Mouse (Mus musculus) adipocyte (in vitro differentiated cells): ENCODE data around the gene Prss28.
A peak's percentile ranks its signal among the peaks of the same experiment; 100 is the strongest.

ENCODE experiments used
- DNase-seq: peaks from one replicate; pipeline ENCODE4 v3.0.0-alpha.2; 2016; ENCODE audit warnings: low spot score

Prss28 gene

GRCm38 (mm10) chr17:25308346-25308745 lies at the start of gene Prss28:
Prss28 (plus strand) TSS chr17:25308646.
- DNase-seq: no peak

GRCm38 (mm10) chr17:25264453-25264852 lies 44.0 kb upstream of the Prss28 start:
- DNase-seq: peak; percentile 75

DNA sequence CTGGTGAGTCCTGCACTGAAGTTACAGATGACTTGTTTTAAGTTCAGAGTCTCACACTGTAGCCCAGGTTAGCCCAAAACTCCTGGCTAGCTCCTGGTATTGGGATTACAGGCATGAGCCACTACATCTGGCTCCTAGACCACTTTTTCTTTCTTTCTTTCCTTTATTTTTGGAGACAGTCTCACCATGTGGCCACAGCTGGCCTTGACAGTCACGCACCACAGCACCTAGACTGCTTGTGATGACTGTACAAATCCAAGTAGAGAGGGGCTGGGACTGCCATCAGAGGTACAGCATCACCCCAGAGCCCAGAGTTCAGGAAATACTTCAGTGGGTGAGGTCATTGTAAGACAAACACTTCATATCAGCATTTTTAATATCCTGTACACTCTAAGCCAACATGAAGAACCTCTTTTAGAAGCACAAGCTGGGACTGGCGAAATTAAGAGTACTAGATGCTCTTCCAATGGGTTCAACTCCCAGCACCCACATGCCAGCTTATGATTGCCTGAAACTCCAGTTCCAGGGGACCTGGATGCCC lies 37.6 kb upstream of the Prss28 start:
- no peak for DNase-seq

- peak; percentile 49 for DNase-seq
These were observed 36.1 kb upstream of the Prss28 start for GRCm38 (mm10) chr17:25272326-25272725.

GRCm38 (mm10) chr17:25272951-25273705 lies 35.3 kb upstream of the Prss28 start:
- peak; percentile 94 for DNase-seq

GRCm38 (mm10) chr17:25273706-25274501 lies 34.5 kb upstream of the Prss28 start:
- DNase-seq: peak; percentile 98

DNA sequence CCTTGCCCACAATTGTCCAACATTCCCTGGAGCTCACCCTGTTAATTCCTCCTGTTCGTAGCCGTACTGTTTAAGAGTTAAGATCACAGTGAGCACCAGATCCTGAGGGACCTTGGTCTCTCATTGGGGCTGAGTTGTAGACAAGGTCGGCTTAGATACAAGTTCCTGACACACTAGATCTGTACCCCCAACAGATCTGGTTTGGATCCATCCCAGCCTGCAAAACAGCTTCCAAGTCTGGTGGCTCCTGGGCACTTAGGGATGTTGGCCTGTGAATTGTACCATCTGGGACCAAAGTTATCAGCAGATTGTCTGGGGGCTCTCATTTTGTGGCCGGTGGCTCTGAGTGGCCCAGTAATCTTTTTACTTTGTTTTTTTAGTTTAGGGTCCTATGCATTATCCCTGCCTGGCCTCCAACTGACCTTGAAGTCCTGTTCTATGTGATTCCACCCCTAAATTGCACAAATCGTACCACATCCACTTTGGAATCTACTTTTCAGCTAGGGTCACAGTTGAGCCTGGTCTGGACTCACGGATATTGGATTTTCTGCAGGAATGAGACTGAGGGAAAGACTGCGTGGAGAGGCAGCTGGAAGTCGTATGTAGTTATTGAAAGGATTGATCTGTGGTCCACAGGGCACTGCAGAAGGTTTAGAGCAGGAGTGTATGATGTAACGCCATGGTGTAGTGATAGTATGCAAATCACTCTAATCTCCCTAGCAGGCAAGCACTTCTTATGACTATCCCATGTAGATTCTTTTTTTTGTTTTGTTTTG lies 33.7 kb upstream of the Prss28 start, which contains the start of gene Ube2i:
Ube2i (minus strand) TSS at position 52 of the 776 bp plus-strand sequence.
- no peak for DNase-seq

GRCm38 (mm10) chr17:25275833-25276232 lies 32.6 kb upstream of the Prss28 start:
- no peak for DNase-seq

GRCm38 (mm10) chr17:25282133-25282532 lies 26.3 kb upstream of the Prss28 start:
- peak; percentile 40 for DNase-seq

- peak; percentile 84 for DNase-seq
These were observed 23.4 kb upstream of the Prss28 start for GRCm38 (mm10) chr17:25285033-25285432.

GRCm38 (mm10) chr17:25288842-25289241 lies 19.6 kb upstream of the Prss28 start:
- peak; percentile 50 for DNase-seq

GRCm38 (mm10) chr17:25290411-25290810 lies 18.0 kb upstream of the Prss28 start:
- no peak for DNase-seq

DNA sequence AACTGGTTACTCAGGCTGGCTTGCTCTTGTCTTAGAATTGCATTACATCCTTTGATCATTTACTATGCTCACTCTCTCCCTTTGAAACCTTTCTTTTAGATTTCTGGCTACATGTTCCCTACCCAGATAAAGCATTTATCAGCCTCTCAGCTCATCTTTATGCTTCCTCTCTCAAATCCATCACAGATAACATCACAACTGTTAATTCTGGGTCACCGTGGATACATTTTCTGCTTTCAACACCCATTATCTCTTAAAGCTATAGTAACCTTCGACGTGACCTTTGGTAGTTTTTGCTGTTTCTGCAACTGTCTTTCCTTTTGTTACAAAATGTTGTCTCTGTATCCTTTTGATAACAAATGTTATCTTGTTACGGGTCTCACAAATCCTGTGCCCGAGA lies 15.0 kb upstream of the Prss28 start:
- DNase-seq: no peak

- DNase-seq: no peak
These were observed 14.3 kb upstream of the Prss28 start for GRCm38 (mm10) chr17:25294111-25294510.

- no peak for DNase-seq
These were observed 10.4 kb upstream of the Prss28 start, which contains the start of gene Prss34 for GRCm38 (mm10) chr17:25298094-25298493. Prss34 (plus strand) TSS chr17:25298394.

- no peak for DNase-seq
These were observed 9.9 kb downstream of the Prss28 start, which contains the start of gene Prss29 for GRCm38 (mm10) chr17:25318354-25318753. Prss29 (plus strand) TSS chr17:25318654.

- no peak for DNase-seq
These were observed 12.4 kb downstream of the Prss28 start for GRCm38 (mm10) chr17:25320819-25321218.

GRCm38 (mm10) chr17:25322930-25323329 lies 14.5 kb downstream of the Prss28 start:
- no peak for DNase-seq

DNA sequence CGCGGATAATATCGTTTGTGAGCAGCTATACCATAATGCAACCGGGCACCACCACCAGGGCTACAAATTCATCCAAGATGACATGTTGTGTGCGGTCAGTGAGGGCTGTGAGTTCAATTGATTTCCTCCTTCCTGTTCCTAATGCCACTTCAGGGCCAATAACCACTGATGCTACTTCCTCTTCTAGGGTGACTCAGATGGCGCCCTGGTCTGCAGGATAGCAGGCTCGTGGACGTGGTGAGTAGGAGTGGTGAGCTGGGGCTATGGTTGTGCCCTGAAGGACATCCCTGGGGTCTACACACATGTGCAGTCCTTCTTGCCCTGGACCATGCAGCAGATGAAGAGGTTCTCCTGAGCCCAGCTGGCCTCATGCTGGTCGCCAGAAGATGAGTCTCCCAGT lies 23.9 kb downstream of the Prss28 start:
- no peak for DNase-seq

GRCm38 (mm10) chr17:25333943-25334342 lies 25.5 kb downstream of the Prss28 start:
- peak; percentile 48 for DNase-seq

- no peak for DNase-seq
These were observed 29.8 kb downstream of the Prss28 start for GRCm38 (mm10) chr17:25338218-25338617.

- no peak for DNase-seq
These were observed 31.6 kb downstream of the Prss28 start for GRCm38 (mm10) chr17:25340003-25340402.
